Mouse (Mus musculus): ENCODE results near the gene Klf9. TPM values are rescaled to one million over a fixed set of nuclear protein-coding genes. Genes with fewer than 3 reads are reported as not detected.

Gene Klf9
- total RNA-seq, 2 experiments from 2014 or later = 79.4 to 87.7 TPM

Small RNA genes within 50 kb of the gene (microRNA-seq; reads per million reads assigned to microRNA genes)
- gene Mir1192 = not detected

Other genes with a start within 250 kb of the Klf9 start
- 10 to 100 TPM; 20.5 to 29.5 TPM for gene Smc5, start 132.7 kb downstream of the Klf9 start, total RNA-seq (2021)